Mouse (Mus musculus): ENCODE results near the gene Mrto4. TPM values are rescaled to one million over a fixed set of nuclear protein-coding genes. Genes with fewer than 3 reads are reported as not detected.
A peak's percentile ranks its signal among the peaks of the same experiment; 100 is the strongest.

The Mrto4 gene
- polyA plus RNA-seq, 1 experiment from 2014 or later: 36.1 TPM

DNA sequence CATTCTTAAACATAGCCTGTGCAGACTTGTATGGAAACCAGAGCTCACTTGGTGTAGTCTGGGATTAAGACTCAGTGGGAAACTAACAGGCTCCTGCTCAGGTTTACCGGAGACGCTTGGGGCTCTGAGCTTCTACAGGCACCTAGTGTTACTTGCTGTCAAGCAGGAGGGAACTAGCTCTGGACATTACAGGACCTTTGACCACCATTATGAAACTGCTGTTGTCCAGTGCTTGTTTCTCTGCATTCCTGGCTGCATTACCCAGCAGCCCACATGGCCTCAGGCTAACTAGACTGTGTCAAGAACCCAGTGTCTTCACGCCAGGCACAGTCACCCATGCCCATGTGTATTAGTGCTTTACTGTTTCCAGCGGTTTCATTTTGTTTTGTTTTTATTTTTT lies 20.8 kb upstream of the Mrto4 start:
- no peak overlapping the region for H3K9ac ChIP-seq (replicated peaks; ENCODE audit: low read depth)
- H3K4me3 ChIP-seq (ENCODE audit: low read depth, low read length): no peak overlapping the region
- H3K27me3 ChIP-seq (replicated peaks; ENCODE audit: insufficient read depth, low read length): no peaks in the 10 kb centered on the region
- no peaks in the 10 kb centered on the region for H3K9me3 ChIP-seq (ENCODE audit: low read length)
- no peak overlapping the region for H3K4me2 ChIP-seq (replicated peaks; ENCODE audit: low read depth, low read length)
- no peak overlapping the region for H3K27ac ChIP-seq (ENCODE audit: low read length)
- 96% methylated on average over 4 of the region's 4 CpGs for WGBS
- TF ChIP-seq CTCF (IDR thresholded peaks at IDR 0.05): no peak
- no peak for TF ChIP-seq EP300 (IDR thresholded peaks at IDR 0.05)
- H3K36me3 ChIP-seq (ENCODE audit: insufficient read depth, low read length): peaks cover 30% of the 10 kb centered on the region
- H3K4me1 ChIP-seq (ENCODE audit: insufficient read depth, low read depth, low read length): no peaks in the 10 kb centered on the region
- no peak for DNase-seq (ENCODE audit: low spot score)
- no peak for ATAC-seq

DNA sequence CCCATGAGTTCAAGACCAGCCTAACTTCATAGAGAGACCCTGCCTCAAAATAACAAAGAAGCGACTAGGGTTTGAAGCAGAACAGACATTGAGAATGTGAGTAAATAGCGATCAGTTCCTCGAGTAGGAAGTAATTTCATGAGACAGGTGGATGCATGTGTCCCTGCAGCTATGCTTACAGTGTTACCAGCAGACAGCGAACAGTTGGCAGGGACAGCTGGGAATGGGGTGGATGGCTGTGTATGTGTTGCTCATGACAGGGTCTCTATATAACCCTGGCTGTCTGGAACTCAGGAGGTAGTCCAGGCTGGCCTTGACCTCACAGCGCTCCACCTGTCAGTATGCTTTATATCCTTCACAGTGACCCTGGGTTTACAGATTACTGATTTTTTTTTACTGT lies 15.7 kb upstream of the Mrto4 start:
- Histone ChIP-seq H3K9me3 (ENCODE audit: low read length) (no peaks in the 10 kb centered on the region), H3K4me2 (replicated peaks; ENCODE audit: low read depth, low read length) (no peak overlapping the region), H3K9ac (replicated peaks; ENCODE audit: low read depth) (no peak overlapping the region), H3K4me3 (ENCODE audit: low read depth, low read length) (no peak overlapping the region), H3K36me3 (ENCODE audit: insufficient read depth, low read length) (peaks cover 48% of the 10 kb centered on the region), H3K27me3 (replicated peaks; ENCODE audit: insufficient read depth, low read length) (no peaks in the 10 kb centered on the region), H3K27ac (ENCODE audit: low read length) (no peak overlapping the region), H3K4me1 (ENCODE audit: insufficient read depth, low read depth, low read length) (no peaks in the 10 kb centered on the region)
- no peak for ATAC-seq
- TF ChIP-seq EP300 (IDR thresholded peaks at IDR 0.05): no peak
- no peak for TF ChIP-seq CTCF (IDR thresholded peaks at IDR 0.05)
- DNase-seq (ENCODE audit: low spot score): no peak
- 96% methylated on average over 5 of the region's 5 CpGs for WGBS

DNA sequence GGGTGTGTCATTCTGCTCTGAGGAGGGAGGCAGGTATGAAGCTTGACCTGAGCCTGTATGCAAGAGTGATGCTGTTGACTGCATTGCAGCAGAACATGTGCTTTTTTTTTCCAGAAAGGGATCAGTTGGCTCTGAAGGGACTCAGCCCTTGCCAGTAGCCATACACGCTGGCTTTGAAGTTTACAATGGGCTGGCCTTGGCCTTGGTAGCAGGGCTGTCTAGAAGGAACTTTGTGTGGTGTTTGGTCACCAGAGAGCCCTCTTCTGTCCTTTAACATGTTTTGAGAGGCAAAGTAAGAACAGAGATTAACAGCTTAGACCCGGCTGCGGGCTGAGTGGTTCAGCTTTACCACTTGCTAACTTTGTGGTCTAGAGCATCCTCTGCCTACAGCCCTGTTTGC lies 15.0 kb upstream of the Mrto4 start:
- Histone ChIP-seq H3K4me3 (ENCODE audit: low read depth, low read length) (no peak overlapping the region), H3K27me3 (replicated peaks; ENCODE audit: insufficient read depth, low read length) (no peaks in the 10 kb centered on the region), H3K9me3 (ENCODE audit: low read length) (no peaks in the 10 kb centered on the region), H3K27ac (ENCODE audit: low read length) (no peak overlapping the region), H3K4me2 (replicated peaks; ENCODE audit: low read depth, low read length) (no peak overlapping the region), H3K4me1 (ENCODE audit: insufficient read depth, low read depth, low read length) (no peaks in the 10 kb centered on the region), H3K36me3 (ENCODE audit: insufficient read depth, low read length) (peaks cover 51% of the 10 kb centered on the region), H3K9ac (replicated peaks; ENCODE audit: low read depth) (no peak overlapping the region)
- no peak for DNase-seq (ENCODE audit: low spot score)
- 97% methylated on average over 3 of the region's 3 CpGs for WGBS
- ATAC-seq: no peak
- TF ChIP-seq EP300 (IDR thresholded peaks at IDR 0.05) (no peak), CTCF (IDR thresholded peaks at IDR 0.05) (no peak)

DNA sequence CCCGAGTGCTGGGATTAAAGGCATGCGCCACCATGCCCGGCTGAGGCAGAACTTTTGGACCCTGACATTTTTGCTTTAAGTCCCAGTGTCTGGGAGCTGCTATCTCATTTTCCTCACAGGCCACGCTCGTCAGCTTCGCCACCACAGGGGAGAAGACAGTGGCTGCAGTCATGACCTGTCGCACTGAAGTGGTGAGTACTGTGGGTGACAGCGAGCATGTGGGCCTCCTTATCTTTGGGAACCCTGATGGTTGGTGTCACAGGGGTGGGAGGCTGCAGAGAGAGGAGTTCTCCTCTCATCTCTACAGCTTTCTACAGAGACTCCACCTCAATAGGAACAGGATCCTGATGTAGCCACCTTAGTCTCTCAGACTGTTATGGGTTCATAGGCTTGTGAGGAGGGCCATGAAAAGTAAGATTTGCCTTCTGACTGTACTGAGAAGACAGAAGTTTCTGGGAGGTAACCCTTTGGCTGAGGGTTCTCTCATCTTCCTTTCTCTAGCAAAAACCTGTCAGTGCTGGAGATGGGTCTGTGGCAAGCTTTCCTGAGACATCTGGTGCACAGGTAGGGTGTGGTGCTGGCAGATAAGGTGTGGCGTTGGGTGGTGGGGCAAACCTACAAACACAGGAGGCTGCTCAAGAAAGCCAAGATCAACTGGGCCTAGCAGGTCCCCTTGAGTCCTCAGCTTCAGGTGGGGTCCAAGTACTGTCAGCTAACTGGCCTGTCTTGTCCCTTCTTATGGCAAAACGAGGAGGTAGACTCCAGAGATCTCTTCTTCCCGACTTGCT lies 8.6 kb upstream of the Mrto4 start:
- Histone ChIP-seq H3K4me1 (ENCODE audit: insufficient read depth, low read depth, low read length) (no peaks in the 10 kb centered on the region), H3K4me2 (replicated peaks; ENCODE audit: low read depth, low read length) (no peak overlapping the region), H3K27me3 (replicated peaks; ENCODE audit: insufficient read depth, low read length) (no peaks in the 10 kb centered on the region), H3K4me3 (ENCODE audit: low read depth, low read length) (no peak overlapping the region), H3K9ac (replicated peaks; ENCODE audit: low read depth) (no peak overlapping the region), H3K36me3 (ENCODE audit: insufficient read depth, low read length) (peaks cover 62% of the 10 kb centered on the region), H3K27ac (ENCODE audit: low read length) (no peak overlapping the region), H3K9me3 (ENCODE audit: low read length) (no peaks in the 10 kb centered on the region)
- 88% methylated on average over 11 of the region's 11 CpGs for WGBS
- DNase-seq (ENCODE audit: low spot score) (no peak), ATAC-seq (no peak)
- no peak for TF ChIP-seq EP300 (IDR thresholded peaks at IDR 0.05)
- TF ChIP-seq CTCF (IDR thresholded peaks at IDR 0.05): no peak

DNA sequence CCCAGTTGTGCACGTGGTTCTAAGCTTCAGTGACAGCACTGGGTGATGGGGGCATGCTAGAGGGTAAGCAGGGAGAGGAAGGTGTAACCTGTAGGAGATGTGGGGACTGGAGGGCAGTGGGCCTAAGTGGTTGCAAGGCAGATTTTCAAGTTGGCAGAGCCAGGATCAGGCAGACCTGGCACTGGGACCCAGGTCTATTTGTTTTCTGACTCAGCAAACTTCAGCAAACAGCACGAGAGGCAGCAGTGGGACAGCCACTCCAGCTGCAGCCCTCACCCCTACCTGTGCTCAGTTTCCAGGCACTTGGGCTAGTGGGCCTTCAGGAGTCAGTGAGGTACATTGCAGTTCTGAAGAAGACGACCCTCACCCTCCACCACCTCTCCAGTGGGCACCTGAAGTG lies 4.8 kb upstream of the Mrto4 start:
- Histone ChIP-seq H3K36me3 (ENCODE audit: insufficient read depth, low read length) (peaks cover 30% of the 10 kb centered on the region), H3K27me3 (replicated peaks; ENCODE audit: insufficient read depth, low read length) (no peaks in the 10 kb centered on the region), H3K9ac (replicated peaks; ENCODE audit: low read depth) (no peak overlapping the region), H3K4me1 (ENCODE audit: insufficient read depth, low read depth, low read length) (peaks cover 4% of the 10 kb centered on the region; the same call in 1 of the 2 replicates), H3K4me2 (replicated peaks; ENCODE audit: low read depth, low read length) (no peak overlapping the region), H3K27ac (ENCODE audit: low read length) (no peak overlapping the region), H3K4me3 (ENCODE audit: low read depth, low read length) (no peak overlapping the region), H3K9me3 (ENCODE audit: low read length) (no peaks in the 10 kb centered on the region)
- peak; percentile 38 for DNase-seq (ENCODE audit: low spot score)
- TF ChIP-seq EP300 (IDR thresholded peaks at IDR 0.05) (no peak), CTCF (IDR thresholded peaks at IDR 0.05) (no peak)
- peak; percentile 37 for ATAC-seq
- WGBS: 62% methylated on average over 3 of the region's 3 CpGs

DNA sequence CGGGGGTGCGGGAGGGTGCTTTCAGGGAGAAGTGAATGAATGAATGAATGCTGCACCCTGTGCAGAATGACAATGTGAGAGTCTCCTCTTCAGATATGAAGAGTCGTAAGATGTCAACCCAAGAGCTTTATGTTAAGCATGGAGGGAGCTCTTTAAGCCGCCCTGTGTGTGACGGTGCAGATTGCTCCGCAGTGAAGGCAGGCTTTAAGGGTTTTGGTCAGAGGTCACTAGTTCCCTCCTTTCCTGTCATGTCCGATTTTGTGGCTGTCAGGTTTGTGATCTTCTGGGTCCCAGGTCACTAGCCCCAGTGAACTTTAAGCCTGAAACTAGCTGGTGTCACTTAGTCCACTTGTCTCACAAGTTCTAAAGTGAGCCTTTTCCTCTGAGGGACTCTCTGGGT lies 456 bp upstream of the Mrto4 start:
- Histone ChIP-seq H3K4me1 (ENCODE audit: insufficient read depth, low read depth, low read length) (peaks cover 13% of the 10 kb centered on the region), H3K9me3 (ENCODE audit: low read length) (no peaks in the 10 kb centered on the region), H3K9ac (replicated peaks; ENCODE audit: low read depth) (peak overlapping the region; percentile 85), H3K36me3 (ENCODE audit: insufficient read depth, low read length) (no peaks in the 10 kb centered on the region), H3K27me3 (replicated peaks; ENCODE audit: insufficient read depth, low read length) (no peaks in the 10 kb centered on the region), H3K27ac (ENCODE audit: low read length) (peak overlapping the region; percentile 95), H3K4me3 (ENCODE audit: low read depth, low read length) (peak overlapping the region; percentile 70), H3K4me2 (replicated peaks; ENCODE audit: low read depth, low read length) (peak overlapping the region; percentile 84)
- WGBS: under 1% methylated on average over 7 of the region's 7 CpGs
- ATAC-seq (no peak), DNase-seq (ENCODE audit: low spot score) (no peak)
- TF ChIP-seq EP300 (IDR thresholded peaks at IDR 0.05) (no peak), CTCF (IDR thresholded peaks at IDR 0.05) (no peak)
